Mouse (Mus musculus): ENCODE measurements around the gene Gpr137. TPM values are rescaled to one million over a fixed set of nuclear protein-coding genes. Genes with fewer than 3 reads are reported as not detected.

Gpr137 gene
- polyA plus RNA-seq, 1 experiment from 2014 or later = 28.4 TPM

- under 1% methylated on average over 59 of the region's 59 CpGs for WGBS
- Histone ChIP-seq H3K9me3 (no peaks in the 10 kb centered on the region), H3K4me2 (replicated peaks) (peak overlapping the region; percentile 64), H3K4me3 (peak overlapping the region; percentile 63), H3K27me3 (no peaks in the 10 kb centered on the region), H3K36me3 (peaks cover 40% of the 10 kb centered on the region), H3K9ac (peak overlapping the region; percentile 75), H3K27ac (peak overlapping the region; percentile 88), H3K4me1 (peaks cover 39% of the 10 kb centered on the region)
- ATAC-seq (ENCODE audit: insufficient number of reproducible peaks, insufficient read depth, low FRiP score, low TSS enrichment) = peak; percentile 89
Observed at GRCm38 (mm10) chr19:6979486-6980380, 37.5 kb upstream of the Gpr137 start.

GRCm38 (mm10) chr19:6979001-6979479 lies 36.8 kb upstream of the Gpr137 start:
- Histone ChIP-seq H3K4me3 (peak overlapping the region; percentile 63), H3K36me3 (peaks cover 36% of the 10 kb centered on the region), H3K27me3 (no peaks in the 10 kb centered on the region), H3K27ac (peak overlapping the region; percentile 88), H3K9ac (peak overlapping the region; percentile 61), H3K9me3 (no peaks in the 10 kb centered on the region), H3K4me1 (peaks cover 39% of the 10 kb centered on the region), H3K4me2 (replicated peaks) (peak overlapping the region; percentile 64)
- ATAC-seq (ENCODE audit: insufficient number of reproducible peaks, insufficient read depth, low FRiP score, low TSS enrichment) = no peak
- WGBS = 7% methylated on average over 11 of the region's 11 CpGs

- Histone ChIP-seq H3K4me1 (peaks cover 39% of the 10 kb centered on the region), H3K4me3 (peak overlapping the region; percentile 63), H3K4me2 (replicated peaks) (peak overlapping the region; percentile 64), H3K9me3 (no peaks in the 10 kb centered on the region), H3K36me3 (peaks cover 31% of the 10 kb centered on the region), H3K27ac (peak overlapping the region; percentile 88), H3K9ac (peak overlapping the region; percentile 61; the same call in 1 of the 2 replicates), H3K27me3 (no peaks in the 10 kb centered on the region)
- no peak for ATAC-seq (ENCODE audit: insufficient number of reproducible peaks, insufficient read depth, low FRiP score, low TSS enrichment)
- WGBS = 44% methylated on average over 3 of the region's 3 CpGs
Observed at GRCm38 (mm10) chr19:6978639-6978974, 36.3 kb upstream of the Gpr137 start.

- peak overlapping the region; percentile 61; the same call in 1 of the 2 replicates for H3K9ac ChIP-seq
- peaks cover 27% of the 10 kb centered on the region for H3K36me3 ChIP-seq
- H3K27me3 ChIP-seq = no peaks in the 10 kb centered on the region
- H3K9me3 ChIP-seq = no peaks in the 10 kb centered on the region
- no peak for ATAC-seq (ENCODE audit: insufficient number of reproducible peaks, insufficient read depth, low FRiP score, low TSS enrichment)
- peak overlapping the region; percentile 64 for H3K4me2 ChIP-seq (replicated peaks)
- H3K4me3 ChIP-seq = peak overlapping the region; percentile 63; the same call in 1 of the 2 replicates
- peak overlapping the region; percentile 88 for H3K27ac ChIP-seq
- WGBS = 83% methylated on average over 13 of the region's 13 CpGs
- peaks cover 39% of the 10 kb centered on the region for H3K4me1 ChIP-seq
Observed at GRCm38 (mm10) chr19:6977759-6978638, 35.7 kb upstream of the Gpr137 start.

- Histone ChIP-seq H3K9me3 (no peaks in the 10 kb centered on the region), H3K9ac (peak within 1 kb of the TSS; percentile 84), H3K36me3 (peaks cover 20% of the 10 kb centered on the region), H3K27ac (peak within 1 kb of the TSS; percentile 90), H3K4me1 (peaks cover 43% of the 10 kb centered on the region), H3K4me3 (peak within 1 kb of the TSS; percentile 70), H3K4me2 (replicated peaks) (peak within 1 kb of the TSS; percentile 94), H3K27me3 (no peaks in the 10 kb centered on the region)
- WGBS = under 1% methylated on average over 16 of the region's 16 CpGs
- ATAC-seq (ENCODE audit: insufficient number of reproducible peaks, insufficient read depth, low FRiP score, low TSS enrichment) = no peak
Observed at GRCm38 (mm10) chr19:6975537-6976521, 33.5 kb upstream of the Gpr137 start, which contains the start of gene Plcb3. TSS of gene Plcb3 (minus strand) at chr19:6976470.

GRCm38 (mm10) chr19:6974211-6975205 lies 32.2 kb upstream of the Gpr137 start, which contains the start of gene Ppp1r14b:
TSS of gene Ppp1r14b (plus strand) at chr19:6974968.
- under 1% methylated on average over 57 of the region's 84 CpGs for WGBS
- H3K4me2 ChIP-seq (replicated peaks) = peak within 1 kb of the TSS; percentile 94
- peak within 1 kb of the TSS; percentile 84 for H3K9ac ChIP-seq
- peaks cover 20% of the 10 kb centered on the region for H3K36me3 ChIP-seq
- H3K9me3 ChIP-seq = no peaks in the 10 kb centered on the region
- peak; percentile 41 for ATAC-seq (ENCODE audit: insufficient number of reproducible peaks, insufficient read depth, low FRiP score, low TSS enrichment)
- peak within 1 kb of the TSS; percentile 90 for H3K27ac ChIP-seq
- peaks cover 54% of the 10 kb centered on the region for H3K4me1 ChIP-seq
- no peaks in the 10 kb centered on the region for H3K27me3 ChIP-seq
- H3K4me3 ChIP-seq = peak within 1 kb of the TSS; percentile 70

GRCm38 (mm10) chr19:6973581-6974190 lies 31.4 kb upstream of the Gpr137 start:
- Histone ChIP-seq H3K9ac (peak overlapping the region; percentile 84), H3K27ac (peak overlapping the region; percentile 90), H3K9me3 (no peaks in the 10 kb centered on the region), H3K4me2 (replicated peaks) (peak overlapping the region; percentile 94), H3K4me1 (peaks cover 51% of the 10 kb centered on the region), H3K4me3 (peak overlapping the region; percentile 70), H3K27me3 (no peaks in the 10 kb centered on the region), H3K36me3 (peaks cover 20% of the 10 kb centered on the region)
- whole genome bisulfite sequencing = 39% methylated on average over 12 of the region's 12 CpGs
- no peak for ATAC-seq (ENCODE audit: insufficient number of reproducible peaks, insufficient read depth, low FRiP score, low TSS enrichment)

GRCm38 (mm10) chr19:6972247-6972917 lies 30.1 kb upstream of the Gpr137 start:
- H3K4me2 ChIP-seq (replicated peaks) = no peak overlapping the region
- peaks cover 48% of the 10 kb centered on the region for H3K4me1 ChIP-seq
- no peaks in the 10 kb centered on the region for H3K27me3 ChIP-seq
- no peak overlapping the region for H3K9ac ChIP-seq
- H3K36me3 ChIP-seq = peaks cover 7% of the 10 kb centered on the region
- H3K4me3 ChIP-seq = no peak overlapping the region
- H3K27ac ChIP-seq = no peak overlapping the region
- WGBS = 75% methylated on average over 13 of the region's 13 CpGs
- no peak for ATAC-seq (ENCODE audit: insufficient number of reproducible peaks, insufficient read depth, low FRiP score, low TSS enrichment)
- no peaks in the 10 kb centered on the region for H3K9me3 ChIP-seq

- peaks cover 43% of the 10 kb centered on the region for H3K4me1 ChIP-seq
- no peaks in the 10 kb centered on the region for H3K9me3 ChIP-seq
- no peak for ATAC-seq (ENCODE audit: insufficient number of reproducible peaks, insufficient read depth, low FRiP score, low TSS enrichment)
- no peak overlapping the region for H3K9ac ChIP-seq
- H3K27ac ChIP-seq = 0 out of 2 replicates have a peak overlapping the region, but pooled peaks have one; percentile 30
- H3K27me3 ChIP-seq = no peaks in the 10 kb centered on the region
- H3K4me3 ChIP-seq = no peak overlapping the region
- H3K4me2 ChIP-seq (replicated peaks) = no peak overlapping the region
- peaks cover 3% of the 10 kb centered on the region for H3K36me3 ChIP-seq
- WGBS = 17% methylated on average over 6 of the region's 6 CpGs
Observed at GRCm38 (mm10) chr19:6971644-6972043, 29.4 kb upstream of the Gpr137 start.
